Mouse (Mus musculus): ENCODE results near the gene Gls. TPM values are rescaled to one million over a fixed set of nuclear protein-coding genes. Genes with fewer than 3 reads are reported as not detected.

Gls gene
- polyA plus RNA-seq (2012; ENCODE audit: insufficient read depth, insufficient read length, missing spikeins): 79.5 and 89.5 TPM in 2 replicates

GRCm38 (mm10) chr1:52233143-52233713 lies at the start of gene Gls:
Gene Gls (minus strand): TSS chr1:52233232.
- H3K4me1 ChIP-seq (ENCODE audit: control insufficient read depth, insufficient read depth, low read length): peaks cover under 1% of the 10 kb centered on the region
- H3K4me3 ChIP-seq (ENCODE audit: insufficient read depth, low read length): peak within 1 kb of the TSS; percentile 76
- H3K27ac ChIP-seq (ENCODE audit: insufficient read depth, low read depth, low read length): peak within 1 kb of the TSS; percentile 66
- TF ChIP-seq POLR2A (IDR thresholded peaks at IDR 0.05; ENCODE audit: borderline replicate concordance, low read depth, low read length) (no peak), CTCF (IDR thresholded peaks at IDR 0.05; ENCODE audit: low read depth, low read length) (no peak)

- Histone ChIP-seq H3K4me1 (ENCODE audit: control insufficient read depth, insufficient read depth, low read length) (no peaks in the 10 kb centered on the region), H3K27ac (ENCODE audit: insufficient read depth, low read depth, low read length) (no peak overlapping the region), H3K4me3 (ENCODE audit: insufficient read depth, low read length) (no peak overlapping the region)
- TF ChIP-seq CTCF (IDR thresholded peaks at IDR 0.05; ENCODE audit: low read depth, low read length) (no peak), POLR2A (IDR thresholded peaks at IDR 0.05; ENCODE audit: borderline replicate concordance, low read depth, low read length) (no peak)
Observed at GRCm38 (mm10) chr1:52279831-52280595, 47.0 kb upstream of the Gls start.

GRCm38 (mm10) chr1:52279331-52279730 lies 46.3 kb upstream of the Gls start:
- Histone ChIP-seq H3K4me1 (ENCODE audit: control insufficient read depth, insufficient read depth, low read length) (peaks cover under 1% of the 10 kb centered on the region; the same call in 1 of the 2 replicates), H3K4me3 (ENCODE audit: insufficient read depth, low read length) (no peak overlapping the region), H3K27ac (ENCODE audit: insufficient read depth, low read depth, low read length) (no peak overlapping the region)
- TF ChIP-seq CTCF (IDR thresholded peaks at IDR 0.05; ENCODE audit: low read depth, low read length) (no peak), POLR2A (IDR thresholded peaks at IDR 0.05; ENCODE audit: borderline replicate concordance, low read depth, low read length) (no peak)

- peaks cover 4% of the 10 kb centered on the region; the same call in 1 of the 2 replicates for H3K4me1 ChIP-seq (ENCODE audit: control insufficient read depth, insufficient read depth, low read length)
- H3K4me3 ChIP-seq (ENCODE audit: insufficient read depth, low read length): no peak overlapping the region
- no peak overlapping the region for H3K27ac ChIP-seq (ENCODE audit: insufficient read depth, low read depth, low read length)
- TF ChIP-seq CTCF (IDR thresholded peaks at IDR 0.05; ENCODE audit: low read depth, low read length): no peak
- TF ChIP-seq POLR2A (IDR thresholded peaks at IDR 0.05; ENCODE audit: borderline replicate concordance, low read depth, low read length): no peak
Observed at GRCm38 (mm10) chr1:52278073-52278472, 45.0 kb upstream of the Gls start.

GRCm38 (mm10) chr1:52274210-52274609 lies 41.2 kb upstream of the Gls start:
- TF ChIP-seq CTCF (IDR thresholded peaks at IDR 0.05; ENCODE audit: low read depth, low read length): no peak
- TF ChIP-seq POLR2A (IDR thresholded peaks at IDR 0.05; ENCODE audit: borderline replicate concordance, low read depth, low read length): no peak
- H3K4me3 ChIP-seq (ENCODE audit: insufficient read depth, low read length): no peak overlapping the region
- H3K4me1 ChIP-seq (ENCODE audit: control insufficient read depth, insufficient read depth, low read length): peaks cover 4% of the 10 kb centered on the region; the same call in 1 of the 2 replicates
- no peak overlapping the region for H3K27ac ChIP-seq (ENCODE audit: insufficient read depth, low read depth, low read length)

- H3K27ac ChIP-seq (ENCODE audit: insufficient read depth, low read depth, low read length): no peak overlapping the region
- H3K4me3 ChIP-seq (ENCODE audit: insufficient read depth, low read length): no peak overlapping the region
- H3K4me1 ChIP-seq (ENCODE audit: control insufficient read depth, insufficient read depth, low read length): peaks cover 4% of the 10 kb centered on the region; the same call in 1 of the 2 replicates
- no peak for TF ChIP-seq CTCF (IDR thresholded peaks at IDR 0.05; ENCODE audit: low read depth, low read length)
- TF ChIP-seq POLR2A (IDR thresholded peaks at IDR 0.05; ENCODE audit: borderline replicate concordance, low read depth, low read length): no peak
Observed at GRCm38 (mm10) chr1:52272018-52272678, 39.1 kb upstream of the Gls start.

- Histone ChIP-seq H3K27ac (ENCODE audit: insufficient read depth, low read depth, low read length) (no peak overlapping the region), H3K4me3 (ENCODE audit: insufficient read depth, low read length) (no peak overlapping the region), H3K4me1 (ENCODE audit: control insufficient read depth, insufficient read depth, low read length) (peaks cover 4% of the 10 kb centered on the region; the same call in 1 of the 2 replicates)
- no peak for TF ChIP-seq CTCF (IDR thresholded peaks at IDR 0.05; ENCODE audit: low read depth, low read length)
- no peak for TF ChIP-seq POLR2A (IDR thresholded peaks at IDR 0.05; ENCODE audit: borderline replicate concordance, low read depth, low read length)
Observed at GRCm38 (mm10) chr1:52270354-52270753, 37.3 kb upstream of the Gls start.

GRCm38 (mm10) chr1:52269596-52269995 lies 36.6 kb upstream of the Gls start:
- TF ChIP-seq POLR2A (IDR thresholded peaks at IDR 0.05; ENCODE audit: borderline replicate concordance, low read depth, low read length): no peak
- no peak for TF ChIP-seq CTCF (IDR thresholded peaks at IDR 0.05; ENCODE audit: low read depth, low read length)
- Histone ChIP-seq H3K4me3 (ENCODE audit: insufficient read depth, low read length) (no peak overlapping the region), H3K4me1 (ENCODE audit: control insufficient read depth, insufficient read depth, low read length) (peaks cover 4% of the 10 kb centered on the region; the same call in 1 of the 2 replicates), H3K27ac (ENCODE audit: insufficient read depth, low read depth, low read length) (no peak overlapping the region)

- H3K4me1 ChIP-seq (ENCODE audit: control insufficient read depth, insufficient read depth, low read length): no peaks in the 10 kb centered on the region
- H3K4me3 ChIP-seq (ENCODE audit: insufficient read depth, low read length): no peak overlapping the region
- H3K27ac ChIP-seq (ENCODE audit: insufficient read depth, low read depth, low read length): no peak overlapping the region
- TF ChIP-seq CTCF (IDR thresholded peaks at IDR 0.05; ENCODE audit: low read depth, low read length): no peak
- no peak for TF ChIP-seq POLR2A (IDR thresholded peaks at IDR 0.05; ENCODE audit: borderline replicate concordance, low read depth, low read length)
Observed at GRCm38 (mm10) chr1:52268006-52268405, 35.0 kb upstream of the Gls start.
